Mouse (Mus musculus) neural tube, embryonic 10.5 days (tissue): ENCODE data around the gene Scn3a.

ENCODE experiments used
- DNase-seq: peaks from one replicate; pipeline ENCODE4 v3.0.0-alpha.2; 2017; ENCODE audit warnings: low spot score; ENCODE audit errors: extremely low spot score

Gene Scn3a

DNA sequence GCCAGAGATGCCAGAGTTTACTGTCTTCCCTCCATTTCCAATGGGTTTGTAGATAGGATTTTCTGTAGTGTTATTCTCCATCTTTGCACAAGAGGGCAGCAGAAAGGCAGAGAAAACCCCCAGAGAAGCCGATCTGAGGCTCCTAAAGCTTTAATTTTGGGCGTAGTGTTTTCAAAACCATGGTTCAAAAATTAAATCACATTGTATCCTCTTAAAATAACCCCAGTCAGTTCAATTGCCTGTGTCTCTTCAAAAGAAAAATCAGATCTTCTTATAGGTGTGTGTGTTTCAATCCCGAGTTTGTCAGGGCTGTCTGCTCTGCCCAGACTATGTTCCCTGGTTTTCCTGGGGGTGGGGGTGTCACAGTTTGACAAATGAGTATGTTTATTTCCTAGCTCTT lies 153.7 kb downstream of the Scn3a start:
- DNase-seq = peak; percentile 27
